Mouse (Mus musculus) C2C12 (cell line): ENCODE measurements at regions not wholly inside any gene's neighbourhood (a gene's known extent, or its start where the extent isn't known, plus 50 kb on each side); places are given as distances from the start of the nearest gene placed in this dataset.

Experiments used
- H3K27me3 ChIP-seq: one replicate; pipeline ENCODE4 v1.6.1; 2011; ENCODE audit not compliant: control insufficient read depth, insufficient read depth, insufficient read length
- H3K36me3 ChIP-seq: one replicate; pipeline ENCODE4 v1.6.1; 2011; ENCODE audit not compliant: control insufficient read depth, insufficient read depth
- H3K4me3 ChIP-seq: one replicate; pipeline ENCODE4 v1.5.1; 2011; ENCODE audit warnings: mild to moderate bottlenecking, control low read depth; ENCODE audit not compliant: poor library complexity, insufficient read depth, severe bottlenecking
- H3K79me2 ChIP-seq: one replicate; pipeline ENCODE4 v1.6.1; 2011; ENCODE audit not compliant: control insufficient read depth, insufficient read depth
- H3K79me3 ChIP-seq: one replicate; pipeline ENCODE4 v1.6.1; 2011; ENCODE audit warnings: low read depth, control low read depth
- H3ac ChIP-seq: one replicate; pipeline ENCODE3; 2011; ENCODE audit warnings: low read depth; ENCODE audit not compliant: control insufficient read depth, insufficient read length
- CEBPB ChIP-seq: IDR thresholded peaks from one replicate; pipeline ENCODE4 v1.6.1; 2011; ENCODE audit warnings: low read depth, mild to moderate bottlenecking, control low read depth, moderate library complexity
- CTCF ChIP-seq: IDR thresholded peaks from one replicate; pipeline ENCODE4 v1.5.1; 2011; ENCODE audit not compliant: control insufficient read depth, insufficient read depth, insufficient read length
- FOSL1 ChIP-seq: IDR thresholded peaks from one replicate; pipeline ENCODE4 v1.8.0; 2011; ENCODE audit warnings: mild to moderate bottlenecking, low read length; ENCODE audit not compliant: poor library complexity, insufficient read depth, severe bottlenecking
- MAX ChIP-seq: IDR thresholded peaks from one replicate; pipeline ENCODE4 v1.6.1; 2011; ENCODE audit warnings: mild to moderate bottlenecking, control low read depth
- MYOD1 ChIP-seq: IDR thresholded peaks from one replicate; pipeline ENCODE4 v1.6.1; 2011; ENCODE audit warnings: low read depth; ENCODE audit not compliant: control insufficient read depth, insufficient read length
- MYOG ChIP-seq: IDR thresholded peaks from one replicate; pipeline ENCODE4 v1.6.1; 2011; ENCODE audit not compliant: control insufficient read depth, insufficient read length; ENCODE audit errors: extremely low read depth
- USF1 ChIP-seq: IDR thresholded peaks from one replicate; pipeline ENCODE4 v1.6.1; 2011; ENCODE audit warnings: low read depth, mild to moderate bottlenecking, control low read depth, moderate library complexity

DNA sequence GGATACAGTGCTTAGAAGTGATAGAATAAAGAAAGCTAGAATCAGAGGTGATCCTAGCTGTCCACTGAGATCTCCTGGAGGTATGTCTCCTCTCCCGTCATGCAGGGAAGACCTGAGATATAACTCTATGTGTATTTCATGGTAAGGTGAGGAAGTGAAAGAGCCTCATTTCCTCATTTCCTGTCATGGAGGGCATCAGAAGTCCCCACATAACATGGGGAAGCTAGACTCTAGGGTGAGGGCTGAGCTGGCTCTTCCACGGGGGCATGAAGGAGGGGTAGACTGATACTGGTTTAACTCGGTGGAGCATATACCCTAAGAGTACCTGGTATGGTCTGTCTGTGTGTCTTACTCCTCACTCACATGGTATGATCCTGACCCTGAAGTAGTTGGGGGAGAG is 156.0 kb upstream of the Foxn2 start:
- TF ChIP-seq USF1 = no peak
- no peak for TF ChIP-seq MYOD1
- TF ChIP-seq CEBPB = no peak
- no peak for TF ChIP-seq FOSL1
- no peak for TF ChIP-seq CTCF
- no peak for TF ChIP-seq MAX
- TF ChIP-seq MYOG = no peak
- Histone ChIP-seq H3K79me2 (no peaks in the 10 kb centered on the region), H3K4me3 (no peak overlapping the region)

DNA sequence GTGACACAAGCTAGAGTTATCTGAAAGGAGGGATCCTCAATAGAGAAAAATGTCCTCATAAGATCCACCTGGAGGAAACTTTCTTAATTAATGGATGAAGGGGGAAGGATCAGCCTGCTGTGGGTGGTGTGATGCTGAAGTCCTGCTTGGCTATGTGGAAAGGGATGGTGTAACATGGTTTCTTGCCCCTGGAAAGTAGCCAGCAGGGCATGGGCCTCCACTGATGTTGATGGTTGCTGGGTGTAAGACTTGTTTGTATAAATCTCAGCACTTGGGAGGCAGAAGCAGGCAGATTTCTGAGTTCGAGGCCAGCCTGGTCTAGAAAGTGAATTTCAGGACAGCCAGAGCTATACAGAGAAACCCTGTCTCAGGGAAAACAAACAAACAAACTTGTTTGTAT is 152.7 kb upstream of the Foxn2 start:
- Histone ChIP-seq H3K79me2 (no peaks in the 10 kb centered on the region), H3ac (no peak overlapping the region), H3K79me3 (no peaks in the 10 kb centered on the region), H3K4me3 (no peak overlapping the region), H3K27me3 (no peaks in the 10 kb centered on the region), H3K36me3 (no peaks in the 10 kb centered on the region)
- TF ChIP-seq USF1 (no peak), MYOG (no peak), MAX (no peak), CEBPB (no peak), CTCF (no peak), MYOD1 (no peak), FOSL1 (no peak)

More for the DNA sequence above, 156.0 kb upstream of the Foxn2 start:
- Histone ChIP-seq H3K79me3 (no peaks in the 10 kb centered on the region), H3ac (no peak overlapping the region), H3K36me3 (no peaks in the 10 kb centered on the region), H3K27me3 (no peaks in the 10 kb centered on the region)

GRCm38 (mm10) chr17:88297520-88297919 is 143.0 kb upstream of the Foxn2 start:
- H3ac ChIP-seq = no peak overlapping the region
- H3K79me2 ChIP-seq = no peaks in the 10 kb centered on the region
- no peaks in the 10 kb centered on the region for H3K79me3 ChIP-seq
- no peaks in the 10 kb centered on the region for H3K27me3 ChIP-seq
- no peak overlapping the region for H3K4me3 ChIP-seq
- no peaks in the 10 kb centered on the region for H3K36me3 ChIP-seq
- TF ChIP-seq FOSL1 (no peak), CTCF (no peak), MYOD1 (no peak), CEBPB (no peak), MAX (no peak), USF1 (no peak), MYOG (no peak)

DNA sequence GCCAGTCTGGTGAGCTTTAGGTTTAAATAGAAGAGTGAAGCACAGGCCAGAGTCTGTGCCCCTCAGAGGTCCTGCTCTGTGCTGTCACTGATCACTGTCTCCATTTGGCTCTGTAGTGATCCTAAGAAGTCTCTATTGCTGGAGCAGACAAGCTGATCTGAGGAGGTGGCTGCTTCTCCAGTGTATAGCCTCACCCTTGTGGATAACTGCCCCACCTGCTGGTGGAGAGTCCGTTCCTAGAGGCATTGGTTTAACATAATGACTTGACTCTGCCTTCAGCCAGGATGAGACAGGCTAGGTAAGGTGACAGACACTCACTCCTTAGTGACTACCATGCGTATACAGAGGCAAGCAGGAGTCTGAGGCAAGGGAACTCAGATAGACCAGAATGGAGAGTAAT is 136.5 kb upstream of the Foxn2 start:
- Histone ChIP-seq H3ac (no peak overlapping the region), H3K27me3 (no peaks in the 10 kb centered on the region), H3K79me3 (no peaks in the 10 kb centered on the region), H3K4me3 (no peak overlapping the region), H3K79me2 (no peaks in the 10 kb centered on the region), H3K36me3 (no peaks in the 10 kb centered on the region)
- TF ChIP-seq CEBPB (no peak), CTCF (no peak), MYOG (no peak), FOSL1 (no peak), MAX (no peak), USF1 (no peak), MYOD1 (no peak)

GRCm38 (mm10) chr17:88305165-88305564 is 135.3 kb upstream of the Foxn2 start:
- Histone ChIP-seq H3K27me3 (no peaks in the 10 kb centered on the region), H3K79me2 (no peaks in the 10 kb centered on the region), H3ac (no peak overlapping the region), H3K79me3 (no peaks in the 10 kb centered on the region), H3K4me3 (no peak overlapping the region), H3K36me3 (no peaks in the 10 kb centered on the region)
- no peak for TF ChIP-seq CEBPB
- TF ChIP-seq USF1 = no peak

- H3K79me2 ChIP-seq = no peaks in the 10 kb centered on the region
- TF ChIP-seq CTCF (no peak), FOSL1 (no peak), USF1 (no peak), MYOD1 (no peak), MYOG (no peak), CEBPB (no peak), MAX (no peak)
- no peak overlapping the region for H3ac ChIP-seq
- no peaks in the 10 kb centered on the region for H3K27me3 ChIP-seq
- no peaks in the 10 kb centered on the region for H3K36me3 ChIP-seq
- H3K79me3 ChIP-seq = no peaks in the 10 kb centered on the region
- H3K4me3 ChIP-seq = no peak overlapping the region
These were observed 134.2 kb upstream of the Foxn2 start for GRCm38 (mm10) chr17:88306325-88306724.
